Mouse (Mus musculus) ES-E14 (cell line): ENCODE results near the gene Ddx41.

Experiments
- CHD2 ChIP-seq: IDR thresholded peaks from 2 replicates; pipeline ENCODE4 v1.6.1; 2014; ENCODE audit warnings: mild to moderate bottlenecking, low read depth, low read length, inconsistent platforms
- HCFC1 ChIP-seq: IDR thresholded peaks from 2 replicates; pipeline ENCODE4 v1.6.1; 2012; ENCODE audit warnings: low read length, inconsistent platforms, borderline replicate concordance; ENCODE audit not compliant: insufficient read depth
- MAFK ChIP-seq: IDR thresholded peaks from 2 replicates; pipeline ENCODE4 v1.6.1; 2014; ENCODE audit warnings: mild to moderate bottlenecking, low read depth, low read length, inconsistent platforms; ENCODE audit not compliant: insufficient read depth
- ZC3H11A ChIP-seq: IDR thresholded peaks from 2 replicates; pipeline ENCODE4 v1.6.1; 2012; ENCODE audit warnings: low read depth, mild to moderate bottlenecking, inconsistent platforms, low read length, borderline replicate concordance
- ZNF384 ChIP-seq: IDR thresholded peaks from 2 replicates; pipeline ENCODE4 v1.6.1; 2012; ENCODE audit warnings: low read depth, low read length, inconsistent platforms

DNA sequence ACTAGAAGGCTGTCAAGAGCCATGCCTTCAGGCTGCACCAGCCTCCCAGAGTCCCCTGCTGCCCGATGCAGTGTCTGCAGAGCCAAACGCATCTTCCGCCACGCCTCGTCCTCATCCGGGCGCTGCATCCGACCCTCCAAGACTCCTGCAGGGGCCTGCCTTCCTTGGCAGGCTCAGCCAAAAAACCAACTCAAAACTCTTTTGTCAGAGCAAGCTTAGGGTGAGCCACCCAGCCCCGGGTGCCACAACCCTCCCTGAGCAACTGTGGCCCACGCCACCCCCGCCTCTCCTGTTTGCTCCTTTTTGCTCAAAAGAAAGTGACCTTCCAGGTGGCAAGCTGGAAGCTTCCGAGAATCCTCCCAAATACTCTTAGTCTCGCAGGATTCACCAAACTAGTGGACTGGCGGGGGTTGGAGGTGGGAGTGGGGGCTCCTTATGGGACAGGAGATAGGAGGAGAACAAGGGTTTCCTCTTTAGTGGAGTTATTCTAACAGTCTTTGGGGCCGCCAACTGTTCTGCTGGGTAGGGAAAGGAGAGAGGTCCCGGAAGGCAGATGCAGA lies 33.3 kb upstream of the Ddx41 start:
- TF ChIP-seq CHD2 (no peak), MAFK (no peak), HCFC1 (no peak), ZNF384 (no peak), ZC3H11A (no peak)
